Comparison of ENCODE assay signal across 10 mouse cellular contexts in genomic region chr3:65871609-65872272, GRCm38 (mm10).
DNase-seq lines count a peak whose midpoint lies in the region; ATAC-seq lines count a peak whose summit lies in the region.
"Had no signal": no experiment of that assay in that cellular context is flagged by ENCODE, and none has a peak within 500 bp of the region (broad histone marks: within the 10 kb centered on the region; RNA-seq: fewer than 3 reads in every experiment).

No protein-coding gene starts in this region.

- peak overlapping the region; percentile 89 for H3K27ac ChIP-seq in forebrain, embryonic 10.5 days
- H3K27ac ChIP-seq in forebrain, embryonic 16.5 days (ENCODE audit: low read length): no peak overlapping the region
- peak overlapping the region; percentile 88 for H3K27ac ChIP-seq in midbrain, embryonic 10.5 days (replicated peaks)
- no peak overlapping the region for H3K27ac ChIP-seq in midbrain, embryonic 14.5 days (replicated peaks; ENCODE audit: low read depth, low read length)
- H3K27ac ChIP-seq in intestine, embryonic 14.5 days (ENCODE audit: low read depth): no peak overlapping the region
- H3K27ac ChIP-seq in neural tube, embryonic 15.5 days (replicated peaks): no peak overlapping the region

- 0 out of 2 replicates have a peak, but pooled peaks cover 3% of the 10 kb centered on the region for H3K27me3 ChIP-seq in forebrain, embryonic 10.5 days (ENCODE audit: poor library complexity, severe bottlenecking)
- no peaks in the 10 kb centered on the region for H3K27me3 ChIP-seq in forebrain, embryonic 16.5 days (replicated peaks; ENCODE audit: control insufficient read depth, insufficient read depth, low read length)
- H3K27me3 ChIP-seq in midbrain, embryonic 10.5 days (ENCODE audit: low read depth, poor library complexity, severe bottlenecking): peaks cover 37% of the 10 kb centered on the region
- H3K27me3 ChIP-seq in midbrain, embryonic 14.5 days (ENCODE audit: control insufficient read depth, insufficient read depth, low read length): no peaks in the 10 kb centered on the region; the same call in 1 of the 2 replicates
- H3K27me3 ChIP-seq in intestine, embryonic 14.5 days (replicated peaks; ENCODE audit: control insufficient read depth, insufficient read depth, low read length): no peaks in the 10 kb centered on the region
- no peaks in the 10 kb centered on the region for H3K27me3 ChIP-seq in neural tube, embryonic 15.5 days (replicated peaks)

- H3K4me1 ChIP-seq in forebrain, embryonic 10.5 days: peaks cover 22% of the 10 kb centered on the region
- H3K4me1 ChIP-seq in forebrain, embryonic 16.5 days (replicated peaks; ENCODE audit: control insufficient read depth, insufficient read depth, low read length): peaks cover 4% of the 10 kb centered on the region; the same call in 1 of the 2 replicates
- H3K4me1 ChIP-seq in midbrain, embryonic 10.5 days: peaks cover 21% of the 10 kb centered on the region
- peaks cover 10% of the 10 kb centered on the region for H3K4me1 ChIP-seq in midbrain, embryonic 14.5 days (ENCODE audit: control insufficient read depth, insufficient read depth, low read length)
- H3K4me1 ChIP-seq in intestine, embryonic 14.5 days (replicated peaks; ENCODE audit: control insufficient read depth, insufficient read depth, low read length): peaks cover 13% of the 10 kb centered on the region
- peaks cover 12% of the 10 kb centered on the region for H3K4me1 ChIP-seq in neural tube, embryonic 15.5 days
- H3K4me1 ChIP-seq: megakaryocyte, embryonic 14.5 days had no signal

- H3K4me3 ChIP-seq in forebrain, embryonic 10.5 days: no peak overlapping the region; the same call in 1 of the 2 replicates
- H3K4me3 ChIP-seq in forebrain, embryonic 16.5 days (replicated peaks; ENCODE audit: low read length): no peak overlapping the region
- H3K4me3 ChIP-seq in midbrain, embryonic 10.5 days: 0 out of 2 replicates have a peak overlapping the region, but pooled peaks have one; percentile 34
- H3K4me3 ChIP-seq in midbrain, embryonic 14.5 days (replicated peaks; ENCODE audit: low read depth, low read length): no peak overlapping the region
- H3K4me3 ChIP-seq in intestine, embryonic 14.5 days (ENCODE audit: low read depth, low read length): no peak overlapping the region
- no peak overlapping the region for H3K4me3 ChIP-seq in neural tube, embryonic 15.5 days (replicated peaks)
- H3K4me3 ChIP-seq: megakaryocyte, embryonic 14.5 days had no signal

- no peak for ATAC-seq in forebrain, embryonic 16.5 days
- no peak for ATAC-seq in midbrain, embryonic 14.5 days (ENCODE audit: low FRiP score, low TSS enrichment)
- ATAC-seq in intestine, embryonic 14.5 days (replicated peaks; ENCODE audit: low FRiP score, low TSS enrichment, low read depth): no peak; the same call in 1 of the 2 replicates
- ATAC-seq in neural tube, embryonic 15.5 days (ENCODE audit: low FRiP score): peak; percentile 50
- ATAC-seq: activated CD4-positive, CD25-positive, alpha-beta regulatory T cell, adult 4 months had no signal

- H3K4me2 ChIP-seq in forebrain, embryonic 16.5 days (ENCODE audit: low read length): no peak overlapping the region
- no peak overlapping the region for H3K4me2 ChIP-seq in midbrain, embryonic 14.5 days (ENCODE audit: low read length)
- H3K4me2 ChIP-seq in intestine, embryonic 14.5 days (ENCODE audit: low read length): peak overlapping the region; percentile 16; the same call in 1 of the 2 replicates
- H3K4me2 ChIP-seq in neural tube, embryonic 15.5 days: peak overlapping the region; percentile 11; the same call in 1 of the 2 replicates

- DNase-seq in forebrain, embryonic 10.5 days (ENCODE audit: extremely low spot score, low spot score): no peak
- no peak for DNase-seq in midbrain, embryonic 10.5 days (ENCODE audit: low spot score)
- no peak for DNase-seq in midbrain, embryonic 14.5 days
- no peak for DNase-seq in intestine, embryonic 14.5 days (ENCODE audit: low spot score)
- no peak for DNase-seq in urinary bladder, postnatal 36 days (ENCODE audit: low spot score in 2 of 2)
- DNase-seq in cerebellum, adult 11 months: no peak

- WGBS in forebrain, embryonic 10.5 days: 30% methylated on average over 10 of the region's 10 CpGs
- WGBS in forebrain, embryonic 16.5 days: 39% methylated on average over 10 of the region's 10 CpGs
- 32% methylated on average over 10 of the region's 10 CpGs for WGBS in midbrain, embryonic 10.5 days
- 42% methylated on average over 10 of the region's 10 CpGs for WGBS in midbrain, embryonic 14.5 days
- 51% methylated on average over 10 of the region's 10 CpGs for WGBS in intestine, embryonic 14.5 days
- 32% methylated on average over 10 of the region's 10 CpGs for WGBS in neural tube, embryonic 15.5 days

- H3K36me3 ChIP-seq in forebrain, embryonic 10.5 days (replicated peaks): no peaks in the 10 kb centered on the region
- H3K36me3 ChIP-seq in forebrain, embryonic 16.5 days (ENCODE audit: control insufficient read depth, insufficient read depth): no peaks in the 10 kb centered on the region
- no peaks in the 10 kb centered on the region for H3K36me3 ChIP-seq in midbrain, embryonic 10.5 days
- no peaks in the 10 kb centered on the region for H3K36me3 ChIP-seq in midbrain, embryonic 14.5 days (ENCODE audit: control insufficient read depth, insufficient read depth, low read length)
- H3K36me3 ChIP-seq in intestine, embryonic 14.5 days (ENCODE audit: control insufficient read depth, insufficient read depth, low read length): no peaks in the 10 kb centered on the region
- H3K36me3 ChIP-seq in neural tube, embryonic 15.5 days: no peaks in the 10 kb centered on the region

- no peak overlapping the region for H3K9ac ChIP-seq in forebrain, embryonic 16.5 days (replicated peaks; ENCODE audit: low read depth, low read length)
- no peak overlapping the region for H3K9ac ChIP-seq in midbrain, embryonic 14.5 days (replicated peaks; ENCODE audit: low read length)
- no peak overlapping the region for H3K9ac ChIP-seq in intestine, embryonic 14.5 days (ENCODE audit: low read length)
- H3K9ac ChIP-seq in neural tube, embryonic 15.5 days (replicated peaks): no peak overlapping the region

- no peaks in the 10 kb centered on the region for H3K9me3 ChIP-seq in forebrain, embryonic 10.5 days
- H3K9me3 ChIP-seq in forebrain, embryonic 16.5 days (ENCODE audit: control insufficient read depth, low read length): no peaks in the 10 kb centered on the region
- H3K9me3 ChIP-seq in midbrain, embryonic 10.5 days (replicated peaks): no peaks in the 10 kb centered on the region
- H3K9me3 ChIP-seq in midbrain, embryonic 14.5 days (ENCODE audit: control insufficient read depth, low read length): no peaks in the 10 kb centered on the region
- H3K9me3 ChIP-seq in intestine, embryonic 14.5 days (ENCODE audit: control insufficient read depth, low read length): no peaks in the 10 kb centered on the region
- H3K9me3 ChIP-seq in neural tube, embryonic 15.5 days (replicated peaks): no peaks in the 10 kb centered on the region

Comparison
In these comparisons a context has a peak if more than half of its experiments do, and no peak if none do; other contexts are left out.
1. H3K27ac ChIP-seq: peak in forebrain, embryonic 10.5 days (single experiment) and midbrain, embryonic 10.5 days (single experiment); none in forebrain, embryonic 16.5 days (single experiment), midbrain, embryonic 14.5 days (single experiment), intestine, embryonic 14.5 days (single experiment) and neural tube, embryonic 15.5 days (single experiment).
2. H3K4me2 ChIP-seq: peak in intestine, embryonic 14.5 days (single experiment) and neural tube, embryonic 15.5 days (single experiment); none in forebrain, embryonic 16.5 days (single experiment) and midbrain, embryonic 14.5 days (single experiment).